Mouse (Mus musculus) adrenal gland (tissue): ENCODE measurements around the gene Gria1.

Source experiments
- intact Hi-C: fragments of 180-260 bp; cut with DNase I; formaldehyde crosslinking; loops from one replicate; pipeline ENCODE4 v1.15.1; 2025

Gene Gria1

DNA sequence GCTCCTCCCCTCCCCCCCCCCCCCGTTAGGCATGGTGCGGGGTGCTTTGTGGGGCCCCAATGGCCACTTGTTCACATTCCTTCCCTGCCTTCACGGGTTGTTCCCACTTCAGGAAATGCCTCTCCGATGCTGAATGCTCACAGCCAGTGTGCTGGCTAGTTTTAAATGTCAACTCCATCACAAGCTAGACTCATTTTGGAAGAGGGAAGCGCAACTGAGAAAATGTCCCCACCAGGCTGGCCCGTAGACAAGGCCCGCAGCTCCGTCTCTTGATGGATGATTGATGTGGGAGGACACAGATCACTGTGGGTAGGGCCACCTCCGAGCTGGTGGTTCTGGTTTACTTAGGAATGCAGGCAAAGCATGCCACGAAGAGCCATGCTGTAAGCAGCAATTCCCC is 266.9 kb downstream of the Gria1 start:
- intact Hi-C loops = no loop called here

- intact Hi-C loops = no loop called here
Measured at GRCm38 (mm10) chr11:57286119-57286518, 274.9 kb downstream of the Gria1 start.

DNA sequence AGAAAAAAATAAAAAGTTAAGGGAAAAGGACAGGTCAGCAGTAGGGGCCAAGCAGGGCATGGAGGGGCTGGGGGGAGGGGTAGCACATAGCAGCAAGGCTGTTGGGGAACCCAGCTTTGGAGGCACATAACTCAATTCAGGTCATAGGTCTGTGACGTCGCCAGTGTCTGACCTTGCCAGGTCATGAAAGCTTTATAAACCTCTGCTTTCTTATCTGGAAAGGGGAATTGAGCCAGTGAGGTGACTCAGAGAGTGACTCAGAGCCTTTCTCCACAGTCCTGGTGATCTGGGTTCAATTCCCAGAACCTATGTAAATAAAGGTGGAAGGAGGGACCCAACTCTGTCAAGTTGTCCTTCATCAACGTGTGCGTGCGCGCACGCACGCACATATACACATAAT is 286.2 kb downstream of the Gria1 start:
- intact Hi-C loops = no loop called here

GRCm38 (mm10) chr11:57298263-57298662 is 287.1 kb downstream of the Gria1 start:
- intact Hi-C loops = no loop called here

DNA sequence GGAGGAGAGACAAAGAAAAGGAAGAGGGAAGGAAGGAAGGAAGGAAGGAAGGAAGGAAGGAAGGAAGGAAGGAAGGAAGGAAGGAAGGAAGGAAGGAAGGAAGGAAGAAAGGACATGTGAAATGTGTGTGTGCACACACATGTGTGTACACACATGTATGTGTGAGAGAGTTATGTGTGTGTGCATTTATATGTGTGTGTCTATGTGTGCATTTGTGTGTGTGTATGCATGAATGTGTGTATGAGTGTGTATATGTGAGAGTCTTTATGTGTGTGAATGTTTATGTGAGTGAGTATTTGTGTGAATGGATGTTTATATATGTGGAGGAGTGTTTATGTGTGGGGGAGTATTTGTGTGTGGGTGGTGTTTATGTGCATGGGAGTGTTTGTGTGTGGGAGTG is 287.5 kb downstream of the Gria1 start:
- intact Hi-C loops = no loop called here

- intact Hi-C loops = loop anchor here (10.0 kb wide), 1 partner anchor 139 kb away; no protein-coding TSS in a partner anchor
Measured at GRCm38 (mm10) chr11:57303602-57304001, 292.4 kb downstream of the Gria1 start.

- intact Hi-C loops = loop anchor here (10.0 kb wide), 1 partner anchor 141 kb away; no protein-coding TSS in a partner anchor
Measured at GRCm38 (mm10) chr11:57306116-57306515, 294.9 kb downstream of the Gria1 start.

DNA sequence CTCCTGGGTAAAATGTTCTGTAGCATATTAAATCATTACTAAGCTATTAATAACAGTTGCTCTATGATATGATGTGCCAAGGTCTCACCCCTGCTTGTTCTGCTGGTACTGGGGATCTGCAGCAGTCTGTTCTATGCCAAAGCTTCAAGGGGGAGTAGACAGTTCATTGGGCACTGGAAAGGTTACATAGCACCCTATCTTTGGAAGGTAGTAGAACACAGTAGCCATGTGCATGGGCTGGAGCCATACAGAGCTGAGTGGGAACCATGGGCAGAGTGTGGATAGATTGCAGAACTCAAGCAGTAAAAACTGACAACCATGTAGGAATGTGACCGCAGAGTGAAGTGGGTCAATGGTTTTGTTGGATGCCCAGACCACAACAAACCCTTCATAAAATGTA is 295.7 kb downstream of the Gria1 start:
- intact Hi-C loops = loop anchor here (10.0 kb wide), 1 partner anchor 142 kb away; no protein-coding TSS in a partner anchor

GRCm38 (mm10) chr11:57317063-57317462 is 305.9 kb downstream of the Gria1 start:
- intact Hi-C loops = loop anchor here (10.0 kb wide), 1 partner anchor 1192 kb away; no protein-coding TSS in a partner anchor

- intact Hi-C loops = loop anchor here (10.0 kb wide), 1 partner anchor 1193 kb away; no protein-coding TSS in a partner anchor
Measured at GRCm38 (mm10) chr11:57317478-57317877, 306.3 kb downstream of the Gria1 start.

GRCm38 (mm10) chr11:57319374-57319773 is 308.2 kb downstream of the Gria1 start:
- intact Hi-C loops = loop anchor here (10.0 kb wide), 1 partner anchor 1195 kb away; no protein-coding TSS in a partner anchor

DNA sequence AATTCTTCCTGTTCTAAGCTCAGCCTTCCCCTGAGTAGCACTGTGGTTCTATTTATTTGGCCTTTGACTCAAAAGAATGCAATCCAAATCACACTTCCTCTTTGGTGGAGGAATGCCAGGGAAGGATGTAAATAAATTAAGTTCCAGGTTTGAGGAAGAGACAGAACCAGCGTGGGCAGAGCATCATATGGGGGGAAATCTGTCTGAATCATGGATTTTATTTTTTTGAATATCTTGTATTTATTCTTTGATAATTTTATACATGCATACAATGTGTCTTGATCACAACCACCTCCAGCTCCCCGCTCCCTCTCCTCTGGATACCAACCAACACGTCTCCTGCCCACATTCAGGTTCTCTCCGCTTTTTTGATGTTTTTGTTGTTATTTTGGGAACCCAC is 312.9 kb downstream of the Gria1 start:
- intact Hi-C loops = no loop called here
